Mouse (Mus musculus) erythroblast, embryonic 14.5 days (primary cell): ENCODE data around the gene Gm10563.

Experiments
- GATA1 ChIP-seq: IDR thresholded peaks from 2 replicates; pipeline ENCODE4 v1.6.1; 2012; ENCODE audit warnings: low read length, inconsistent platforms, mixed read lengths
- TAL1 ChIP-seq: IDR thresholded peaks from 3 replicates; pipeline ENCODE4 v1.6.1; 2012; ENCODE audit warnings: low read length, inconsistent platforms, mixed read lengths

- TF ChIP-seq GATA1 (no peak), TAL1 (no peak)
Observed at GRCm38 (mm10) chr4:155651553-155652269, 6.5 kb upstream of the Gm10563 start.
